Mouse (Mus musculus): ENCODE results near the gene Esm1.

DNA sequence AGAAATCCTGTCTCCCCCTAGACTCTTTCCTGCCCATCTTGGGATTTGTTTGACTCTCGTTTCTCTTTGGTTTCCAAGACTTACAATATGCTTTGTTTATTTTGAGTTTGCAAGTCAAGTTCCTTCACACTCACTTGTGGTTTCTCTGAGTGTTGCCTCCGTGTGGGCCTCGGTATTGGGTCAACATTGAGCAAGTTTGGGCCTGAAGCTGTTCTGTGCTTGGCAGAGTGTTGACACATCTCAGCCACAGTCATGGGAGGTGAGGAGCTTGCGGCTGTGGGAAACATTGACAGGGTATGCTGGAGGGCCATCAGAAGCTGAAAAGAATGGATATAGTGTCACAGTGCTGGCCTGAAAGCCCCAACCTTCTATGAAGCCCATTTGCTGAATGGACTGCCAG, 17.6 kb downstream of the Esm1 start:
- no peak for TF ChIP-seq POLR2A (IDR thresholded peaks at IDR 0.05; ENCODE audit: insufficient read length, low read depth)
- no peak for TF ChIP-seq TCF12 (IDR thresholded peaks at IDR 0.05; ENCODE audit: insufficient read depth, poor library complexity, severe bottlenecking)
- TF ChIP-seq TCF3 (IDR thresholded peaks at IDR 0.05; ENCODE audit: insufficient read length, low read depth) = no peak
- no peak for TF ChIP-seq USF1 (IDR thresholded peaks at IDR 0.05; ENCODE audit: low read depth)
- no peak for TF ChIP-seq REST (IDR thresholded peaks at IDR 0.05; ENCODE audit: insufficient read depth, insufficient read length)
- TF ChIP-seq CEBPB (IDR thresholded peaks at IDR 0.05; ENCODE audit: insufficient read depth, poor library complexity, severe bottlenecking) = no peak
- TF ChIP-seq MAX (IDR thresholded peaks at IDR 0.05; ENCODE audit: low read depth) = no peak
- no peak for TF ChIP-seq E2F4 (IDR thresholded peaks at IDR 0.05; ENCODE audit: insufficient read depth)
